Mouse (Mus musculus): ENCODE data around the gene Zgrf1.
A peak's percentile ranks its signal among the peaks of the same experiment; 100 is the strongest.

Zgrf1 gene

DNA sequence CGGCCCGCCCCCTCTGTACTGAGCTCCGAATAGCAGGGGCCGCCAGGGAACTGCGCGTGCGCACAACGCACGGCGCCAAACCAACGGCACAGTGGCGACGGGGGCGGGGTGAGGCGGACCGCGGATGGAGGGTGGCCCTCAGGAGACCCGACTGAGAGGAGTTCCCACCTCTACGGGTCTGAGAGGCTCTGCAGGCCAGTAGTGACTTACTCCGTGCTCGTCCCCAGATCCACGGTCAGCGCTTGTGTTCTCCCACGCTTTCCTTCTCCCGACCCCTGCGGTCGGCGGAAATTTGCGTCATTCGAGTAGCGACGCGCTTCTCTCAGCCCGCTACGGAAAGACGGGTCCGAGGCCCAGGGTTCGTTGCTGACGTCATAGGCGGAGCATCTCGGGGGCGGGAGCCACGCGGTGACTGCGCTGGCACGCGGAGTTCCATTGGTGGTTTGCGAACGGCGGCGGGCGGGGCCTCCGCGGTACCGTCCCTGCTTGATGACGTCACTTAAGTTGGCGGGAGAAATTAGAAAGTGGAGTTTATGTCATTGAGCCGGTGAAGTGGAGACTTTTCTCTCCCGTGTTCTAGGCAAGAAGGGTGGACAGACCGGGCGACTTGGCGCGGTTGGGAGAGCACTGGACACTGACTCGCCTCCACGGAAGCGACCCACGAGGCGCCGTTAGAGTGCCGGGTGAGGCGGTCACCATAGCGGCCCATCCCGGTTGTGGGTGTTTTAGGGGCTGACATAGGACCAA is at the start of gene Zgrf1, which contains the start of gene Larp7:
Gene Zgrf1, plus strand, starts transcription at position 517 of the 747 bp plus-strand sequence.
Gene Larp7, minus strand, starts transcription at position 377 of the 747 bp plus-strand sequence.
- H3K36me3 ChIP-seq (ENCODE audit: control insufficient read depth, insufficient read depth, low read length, poor library complexity, severe bottlenecking) = no peaks in the 10 kb centered on the region
- DNase-seq (ENCODE audit: low read depth, low spot score) = peak; percentile 100
- no peaks in the 10 kb centered on the region for H3K27me3 ChIP-seq (ENCODE audit: control insufficient read depth, insufficient read depth, low read length, poor library complexity, severe bottlenecking)

DNA sequence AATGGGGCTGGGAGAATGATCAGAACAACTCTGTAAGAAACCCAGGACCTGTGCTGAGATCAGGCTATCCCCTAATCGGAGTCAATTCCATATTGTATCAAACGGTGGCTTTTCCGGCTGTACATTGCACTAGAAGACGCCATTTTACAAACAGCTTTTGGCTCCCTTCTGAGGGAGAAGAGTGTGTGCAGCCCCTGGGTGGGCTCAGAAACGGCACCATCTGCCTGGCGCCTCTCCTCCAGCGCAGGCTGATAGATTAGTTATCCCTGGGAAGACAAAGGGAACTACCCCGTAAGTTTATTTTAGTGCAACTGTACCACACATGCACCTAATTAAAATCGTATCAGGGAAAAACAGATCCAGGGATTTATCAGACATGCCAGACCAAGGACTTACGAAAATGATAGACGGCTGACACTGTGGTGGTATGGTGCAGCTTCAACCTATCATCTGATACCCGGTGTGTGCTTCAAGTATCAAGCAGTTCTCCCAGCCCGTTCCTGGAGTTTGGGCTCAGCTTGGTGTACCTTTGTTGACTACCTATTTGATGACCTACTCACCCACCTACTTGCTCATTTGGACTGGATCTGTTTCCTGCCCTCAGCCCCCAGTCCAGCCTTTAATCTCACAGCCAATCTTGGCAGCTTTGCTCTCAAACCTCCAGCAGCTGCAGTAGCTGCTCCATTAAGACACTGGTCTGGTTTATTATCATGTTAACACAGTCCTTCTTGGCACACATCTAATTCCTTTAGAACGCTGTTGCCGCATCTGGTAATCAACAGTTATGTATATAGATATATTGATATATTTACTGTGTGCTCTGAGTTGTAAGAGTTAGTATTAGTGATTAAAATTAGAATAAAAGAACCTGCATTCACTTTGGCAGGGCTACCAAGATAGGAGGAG is 45.2 kb upstream of the Zgrf1 start:
- no peak for DNase-seq (ENCODE audit: low read depth, low spot score)
- no peaks in the 10 kb centered on the region for H3K27me3 ChIP-seq (ENCODE audit: control insufficient read depth, insufficient read depth, low read length, poor library complexity, severe bottlenecking)
- H3K36me3 ChIP-seq (ENCODE audit: control insufficient read depth, insufficient read depth, low read length, poor library complexity, severe bottlenecking) = no peaks in the 10 kb centered on the region

DNA sequence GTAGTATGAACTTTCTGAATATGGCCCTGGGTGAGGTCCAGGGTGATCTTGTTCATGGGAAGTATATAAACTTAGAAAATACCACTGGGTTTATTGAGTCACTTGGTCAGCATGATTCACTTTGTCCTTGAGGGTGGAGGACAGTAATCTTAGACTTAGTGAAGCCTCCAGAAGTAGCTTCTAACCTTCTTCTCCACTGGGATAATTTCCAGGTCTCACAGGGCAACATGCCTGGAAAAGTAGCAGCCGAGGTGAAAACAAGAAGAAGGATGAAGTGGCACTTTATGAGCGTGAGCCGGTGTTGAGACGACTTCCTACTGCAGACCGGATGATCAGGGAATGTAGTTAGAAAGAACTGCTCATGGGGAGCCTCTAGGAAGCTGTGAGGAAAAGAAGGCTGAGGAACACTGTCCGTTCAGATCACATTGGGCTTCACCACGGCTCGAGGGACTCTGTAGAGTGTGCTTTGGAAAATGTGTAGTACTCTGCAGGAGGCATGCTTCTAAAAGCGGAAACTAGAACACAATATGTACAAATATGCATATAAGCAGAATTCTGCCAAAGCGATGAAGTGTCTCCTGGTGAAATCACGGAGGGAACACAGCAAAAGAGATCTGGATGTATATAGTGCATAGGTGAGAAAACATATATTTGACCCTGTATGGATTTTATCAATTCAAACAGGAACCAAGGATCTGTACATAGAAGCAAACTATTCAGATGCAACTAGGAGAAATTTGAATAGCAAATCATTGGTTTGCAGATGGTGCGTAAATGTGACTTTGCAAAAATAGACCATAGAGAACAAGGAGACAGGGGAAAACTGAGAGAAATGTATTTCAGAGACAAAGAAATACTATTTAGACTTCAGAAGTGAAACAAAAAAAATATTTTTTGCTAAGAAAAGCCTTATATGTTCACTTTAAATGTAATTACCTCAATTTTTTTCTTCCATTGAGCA is 41.2 kb upstream of the Zgrf1 start:
- H3K36me3 ChIP-seq (ENCODE audit: control insufficient read depth, insufficient read depth, low read length, poor library complexity, severe bottlenecking) = no peaks in the 10 kb centered on the region
- no peak for DNase-seq (ENCODE audit: low read depth, low spot score)
- no peaks in the 10 kb centered on the region for H3K27me3 ChIP-seq (ENCODE audit: control insufficient read depth, insufficient read depth, low read length, poor library complexity, severe bottlenecking)

DNA sequence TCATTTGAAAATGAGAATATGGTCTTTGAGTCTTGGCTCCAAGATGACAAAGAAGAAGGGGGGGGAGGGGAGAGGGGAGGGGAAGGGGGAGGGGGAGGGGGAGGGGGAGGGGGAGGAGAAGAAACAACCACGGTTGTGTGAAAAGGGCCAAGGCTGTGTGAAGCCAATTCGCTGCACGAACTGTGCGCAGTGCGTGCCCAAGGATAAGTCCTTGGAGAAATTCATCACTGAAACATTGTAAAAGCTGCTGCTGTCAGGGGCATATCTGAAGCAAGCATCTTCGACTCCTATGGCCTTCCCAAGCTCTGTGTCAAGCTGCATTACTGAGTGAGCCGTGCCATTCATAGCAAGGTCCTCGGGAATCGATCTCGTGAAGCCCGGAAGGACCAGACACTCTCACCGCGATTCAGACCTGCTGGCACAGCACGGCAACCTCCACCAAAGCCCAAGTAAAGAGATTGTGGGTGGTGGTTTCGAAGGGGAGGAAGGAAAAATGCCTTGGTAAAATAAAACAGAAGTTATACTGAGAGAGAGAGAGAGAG is 40.4 kb upstream of the Zgrf1 start:
- Histone ChIP-seq H3K27me3 (ENCODE audit: control insufficient read depth, insufficient read depth, low read length, poor library complexity, severe bottlenecking) (no peaks in the 10 kb centered on the region), H3K36me3 (ENCODE audit: control insufficient read depth, insufficient read depth, low read length, poor library complexity, severe bottlenecking) (no peaks in the 10 kb centered on the region)
- no peak for DNase-seq (ENCODE audit: low read depth, low spot score)

DNA sequence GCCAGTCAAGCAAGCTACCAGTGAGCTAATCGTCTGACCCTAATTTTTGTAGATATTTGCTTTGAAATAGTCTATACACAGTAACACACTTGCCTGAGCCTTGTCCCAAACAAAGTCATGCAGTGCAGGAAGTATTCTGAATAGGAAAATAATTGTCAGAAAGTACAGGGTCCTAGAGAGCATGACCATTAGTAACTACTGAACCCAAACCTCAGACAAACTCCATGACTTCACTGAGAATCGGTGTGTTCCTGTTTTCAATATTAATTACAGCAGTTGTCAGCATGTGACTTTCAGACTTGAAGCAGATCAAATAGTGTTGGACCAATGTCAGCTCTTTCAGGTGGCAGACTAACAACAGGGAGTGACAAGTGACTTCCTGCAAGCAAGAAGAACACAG is 39.6 kb upstream of the Zgrf1 start:
- no peaks in the 10 kb centered on the region for H3K27me3 ChIP-seq (ENCODE audit: control insufficient read depth, insufficient read depth, low read length, poor library complexity, severe bottlenecking)
- H3K36me3 ChIP-seq (ENCODE audit: control insufficient read depth, insufficient read depth, low read length, poor library complexity, severe bottlenecking) = no peaks in the 10 kb centered on the region
- no peak for DNase-seq (ENCODE audit: low read depth, low spot score)

DNA sequence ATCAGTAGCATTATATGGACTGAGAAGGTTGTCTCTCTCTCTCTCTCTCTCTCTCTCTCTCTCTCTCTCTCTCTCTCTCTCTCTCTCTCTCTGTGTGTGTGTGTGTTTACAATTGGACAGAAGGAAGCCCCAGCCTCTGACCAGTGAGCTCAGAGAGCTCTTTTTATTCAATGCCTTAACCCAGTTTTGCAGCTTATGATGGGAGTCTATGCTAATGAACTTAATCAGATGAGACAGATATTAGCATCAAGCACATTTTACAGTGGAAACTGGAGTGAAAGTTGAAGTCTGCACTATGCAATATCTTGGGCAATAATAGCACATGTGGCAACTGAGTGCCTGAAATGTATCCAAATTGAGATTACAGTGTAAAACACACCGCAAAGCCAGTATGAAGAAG is 38.0 kb upstream of the Zgrf1 start:
- DNase-seq (ENCODE audit: low read depth, low spot score) = no peak
- Histone ChIP-seq H3K36me3 (ENCODE audit: control insufficient read depth, insufficient read depth, low read length, poor library complexity, severe bottlenecking) (no peaks in the 10 kb centered on the region), H3K27me3 (ENCODE audit: control insufficient read depth, insufficient read depth, low read length, poor library complexity, severe bottlenecking) (no peaks in the 10 kb centered on the region)

DNA sequence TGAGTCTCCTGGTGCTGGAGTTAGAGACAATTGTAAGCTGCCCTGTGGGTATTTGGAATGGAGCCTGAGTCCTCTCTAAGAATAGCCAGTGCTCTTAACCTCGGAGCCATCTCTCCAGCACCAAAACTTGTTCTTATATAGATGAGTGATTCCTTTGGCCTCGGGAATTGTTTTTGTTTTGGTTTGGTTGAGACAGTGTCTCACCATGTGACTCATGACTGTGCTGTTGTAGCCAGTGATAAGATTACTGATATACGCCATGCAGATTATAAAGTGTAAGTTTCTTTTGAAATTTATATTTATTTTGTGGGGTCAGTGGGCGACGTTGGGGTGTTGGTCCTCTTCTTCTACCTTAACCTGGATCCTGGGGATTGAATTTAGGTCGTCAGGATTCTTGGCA is 33.0 kb upstream of the Zgrf1 start:
- Histone ChIP-seq H3K36me3 (ENCODE audit: control insufficient read depth, insufficient read depth, low read length, poor library complexity, severe bottlenecking) (no peaks in the 10 kb centered on the region), H3K27me3 (ENCODE audit: control insufficient read depth, insufficient read depth, low read length, poor library complexity, severe bottlenecking) (no peaks in the 10 kb centered on the region)
- no peak for DNase-seq (ENCODE audit: low read depth, low spot score)

DNA sequence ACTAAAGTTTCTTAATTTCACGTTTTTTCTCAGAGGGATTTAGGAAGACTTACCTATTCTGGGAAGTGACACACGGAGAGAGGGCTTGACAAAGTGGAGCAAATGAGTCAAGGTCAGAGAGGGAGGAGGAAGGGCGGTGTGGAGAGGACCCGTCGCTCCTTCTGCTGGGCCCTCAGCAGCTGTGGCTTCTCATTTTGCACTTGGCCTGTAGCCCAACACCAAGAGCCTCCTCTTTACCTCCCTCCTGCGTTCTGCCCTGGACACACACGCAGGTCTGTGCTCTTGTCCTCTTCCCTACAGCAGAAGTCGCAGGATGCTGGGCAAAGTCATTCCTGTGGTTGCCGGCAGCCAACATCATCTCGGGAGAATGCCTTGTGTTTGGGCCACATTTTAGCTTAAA is 32.1 kb upstream of the Zgrf1 start:
- DNase-seq (ENCODE audit: low read depth, low spot score) = no peak
- H3K36me3 ChIP-seq (ENCODE audit: control insufficient read depth, insufficient read depth, low read length, poor library complexity, severe bottlenecking) = no peaks in the 10 kb centered on the region
- H3K27me3 ChIP-seq (ENCODE audit: control insufficient read depth, insufficient read depth, low read length, poor library complexity, severe bottlenecking) = no peaks in the 10 kb centered on the region

DNA sequence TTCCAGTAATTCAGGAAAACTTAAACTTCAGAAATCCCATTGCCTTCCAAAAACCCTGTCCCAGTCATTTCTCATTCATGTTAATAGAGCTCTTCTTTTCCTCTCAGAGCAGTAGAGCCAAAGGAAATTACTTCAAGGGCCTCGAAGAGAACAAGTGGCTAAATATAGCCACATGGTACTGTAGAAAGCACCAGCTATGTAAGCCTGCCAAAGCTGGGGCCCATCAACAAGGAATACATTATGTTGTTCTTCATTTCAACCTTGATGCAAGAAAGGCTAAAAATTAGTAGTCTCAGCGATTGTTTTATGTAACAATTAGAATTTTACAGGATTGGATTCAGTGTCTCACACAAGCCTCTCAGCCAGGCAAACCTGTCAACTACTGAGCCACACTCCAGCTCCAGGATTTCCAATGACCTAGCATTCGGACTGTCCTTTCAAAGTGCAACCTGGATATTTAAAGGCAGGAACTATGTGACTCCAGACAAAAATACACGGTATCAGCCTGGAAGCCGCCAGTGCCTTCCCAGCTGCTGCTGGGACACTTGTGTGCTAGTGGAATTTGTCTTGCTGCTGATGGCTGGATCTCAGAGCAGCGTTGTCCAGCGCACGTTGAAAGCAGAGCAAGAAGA is 28.0 kb upstream of the Zgrf1 start:
- no peaks in the 10 kb centered on the region for H3K36me3 ChIP-seq (ENCODE audit: control insufficient read depth, insufficient read depth, low read length, poor library complexity, severe bottlenecking)
- no peaks in the 10 kb centered on the region for H3K27me3 ChIP-seq (ENCODE audit: control insufficient read depth, insufficient read depth, low read length, poor library complexity, severe bottlenecking)
- DNase-seq (ENCODE audit: low read depth, low spot score) = no peak

DNA sequence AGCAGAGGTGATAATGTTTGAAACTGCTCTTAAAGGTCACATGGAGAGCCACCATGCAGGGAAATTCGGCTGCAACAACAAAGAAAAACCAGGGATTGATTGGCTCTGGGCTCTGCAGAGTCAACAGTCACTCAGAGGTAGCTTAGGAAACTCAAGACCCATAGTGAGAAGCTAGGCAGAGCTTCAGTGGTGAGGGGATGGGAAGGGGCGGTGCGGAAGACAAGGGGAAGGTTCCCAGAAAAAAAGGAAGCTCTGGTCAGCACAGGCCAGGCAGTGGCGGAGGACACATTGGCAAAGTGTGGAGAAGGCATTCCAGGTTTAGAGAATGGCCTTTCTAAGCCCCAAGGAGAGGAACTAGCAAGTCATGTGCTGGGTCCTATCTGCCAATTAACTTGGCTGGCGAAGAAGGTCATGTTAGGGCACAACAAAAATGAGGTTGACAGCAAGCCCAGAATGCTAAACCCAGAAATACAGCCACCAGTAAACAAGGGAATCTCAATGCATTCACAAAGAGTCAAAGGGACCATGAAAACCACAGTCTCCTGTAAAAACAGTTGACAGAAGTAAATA is 25.7 kb upstream of the Zgrf1 start:
- no peaks in the 10 kb centered on the region for H3K36me3 ChIP-seq (ENCODE audit: control insufficient read depth, insufficient read depth, low read length, poor library complexity, severe bottlenecking)
- no peaks in the 10 kb centered on the region for H3K27me3 ChIP-seq (ENCODE audit: control insufficient read depth, insufficient read depth, low read length, poor library complexity, severe bottlenecking)
- no peak for DNase-seq (ENCODE audit: low read depth, low spot score)

DNA sequence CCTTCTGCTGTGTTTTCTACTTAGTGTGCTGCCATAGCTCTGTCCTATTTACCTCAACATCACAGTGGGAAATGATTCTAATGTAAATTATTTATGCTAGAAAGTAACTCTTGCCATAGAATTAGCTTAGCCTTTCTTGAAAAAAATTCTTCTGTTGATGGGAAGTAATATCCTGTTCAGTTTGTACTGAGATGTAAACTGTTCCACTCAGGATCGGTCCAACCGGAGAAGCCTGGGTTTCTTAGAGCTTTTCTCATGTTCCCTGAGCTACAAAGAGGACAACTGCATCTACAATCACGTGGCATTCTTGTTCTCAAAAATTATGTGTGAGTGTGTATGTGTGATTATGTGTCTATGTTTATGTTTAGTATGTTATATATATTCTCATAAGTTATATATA is 24.1 kb upstream of the Zgrf1 start:
- H3K36me3 ChIP-seq (ENCODE audit: control insufficient read depth, insufficient read depth, low read length, poor library complexity, severe bottlenecking) = no peaks in the 10 kb centered on the region
- no peaks in the 10 kb centered on the region for H3K27me3 ChIP-seq (ENCODE audit: control insufficient read depth, insufficient read depth, low read length, poor library complexity, severe bottlenecking)
- no peak for DNase-seq (ENCODE audit: low read depth, low spot score)

DNA sequence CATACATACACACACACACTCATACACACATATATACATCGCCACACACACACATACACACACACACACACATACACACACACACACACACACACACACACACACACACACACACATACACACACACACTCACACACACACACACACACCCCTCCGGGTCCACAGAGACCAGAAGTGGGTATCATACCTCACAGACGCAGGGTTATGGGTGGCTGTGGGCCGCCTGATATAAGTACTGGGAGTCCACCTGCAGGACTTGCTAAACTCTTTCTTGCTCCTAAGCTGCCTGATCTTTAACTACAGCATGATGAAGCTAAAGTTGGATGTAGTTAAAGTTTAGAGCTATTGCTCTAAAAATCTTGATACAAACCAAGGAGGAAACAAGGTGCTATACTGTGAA is 23.5 kb upstream of the Zgrf1 start:
- H3K36me3 ChIP-seq (ENCODE audit: control insufficient read depth, insufficient read depth, low read length, poor library complexity, severe bottlenecking) = no peaks in the 10 kb centered on the region
- H3K27me3 ChIP-seq (ENCODE audit: control insufficient read depth, insufficient read depth, low read length, poor library complexity, severe bottlenecking) = no peaks in the 10 kb centered on the region
- DNase-seq (ENCODE audit: low read depth, low spot score) = no peak

DNA sequence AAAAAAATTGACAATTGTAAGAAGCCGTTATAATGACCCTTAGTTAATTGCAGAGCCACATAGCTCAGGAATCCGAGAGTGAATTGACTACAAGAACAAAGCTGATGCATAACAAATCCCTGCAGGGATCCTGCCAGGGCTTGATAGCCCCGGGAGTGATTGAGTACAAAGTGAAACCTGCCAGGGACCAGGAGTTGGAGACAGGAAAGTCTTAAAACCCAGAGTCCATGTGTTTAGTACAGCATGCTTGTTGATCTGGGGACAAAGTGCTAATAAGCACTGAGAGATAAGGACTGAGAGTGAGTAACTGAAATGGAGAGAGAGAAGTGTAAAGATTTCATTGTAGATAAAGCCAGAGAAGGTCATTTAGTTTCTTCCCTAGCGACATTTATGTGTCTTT is 23.0 kb upstream of the Zgrf1 start:
- H3K27me3 ChIP-seq (ENCODE audit: control insufficient read depth, insufficient read depth, low read length, poor library complexity, severe bottlenecking) = no peaks in the 10 kb centered on the region
- no peak for DNase-seq (ENCODE audit: low read depth, low spot score)
- no peaks in the 10 kb centered on the region for H3K36me3 ChIP-seq (ENCODE audit: control insufficient read depth, insufficient read depth, low read length, poor library complexity, severe bottlenecking)

DNA sequence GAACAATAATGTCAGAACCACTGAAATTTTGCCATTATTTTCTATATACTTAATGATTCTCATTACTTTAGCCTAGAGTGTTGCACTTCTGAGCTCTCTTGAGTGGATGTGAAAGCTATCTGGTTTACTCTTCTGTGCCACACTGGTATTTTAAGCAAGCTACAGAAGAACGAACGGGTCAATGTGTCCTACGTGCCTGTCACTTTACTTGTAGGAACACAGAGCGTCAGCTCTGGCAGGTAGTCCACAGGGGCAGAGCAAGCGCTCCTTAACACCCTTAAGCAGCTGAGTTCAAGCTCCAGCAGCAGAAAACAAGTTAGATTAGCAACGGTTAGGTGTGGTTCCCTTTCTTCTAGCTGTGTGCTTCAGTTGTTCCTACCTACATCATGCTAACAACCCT is 14.1 kb upstream of the Zgrf1 start:
- Histone ChIP-seq H3K27me3 (ENCODE audit: control insufficient read depth, insufficient read depth, low read length, poor library complexity, severe bottlenecking) (no peaks in the 10 kb centered on the region), H3K36me3 (ENCODE audit: control insufficient read depth, insufficient read depth, low read length, poor library complexity, severe bottlenecking) (peaks cover 7% of the 10 kb centered on the region)
- no peak for DNase-seq (ENCODE audit: low read depth, low spot score)

All from splenic B cell, adult 2 months (primary cell).